Mouse (Mus musculus): ENCODE measurements around the gene Rai14.
A peak's percentile ranks its signal among the peaks of the same experiment; 100 is the strongest.

The Rai14 gene

GRCm38 (mm10) chr15:10688686-10689085 lies 25.7 kb downstream of the Rai14 start:
- no peak for DNase-seq

- DNase-seq: no peak
Observed at GRCm38 (mm10) chr15:10687365-10687764, 27.1 kb downstream of the Rai14 start.

GRCm38 (mm10) chr15:10685692-10686430 lies 28.6 kb downstream of the Rai14 start:
- DNase-seq: no peak

GRCm38 (mm10) chr15:10683687-10684203 lies 30.7 kb downstream of the Rai14 start:
- no peak for DNase-seq

- no peak for DNase-seq
Observed at GRCm38 (mm10) chr15:10680514-10680913, 33.9 kb downstream of the Rai14 start.

GRCm38 (mm10) chr15:10679571-10679970 lies 34.9 kb downstream of the Rai14 start:
- peak; percentile 17 to 37 for DNase-seq

GRCm38 (mm10) chr15:10675801-10676200 lies 38.6 kb downstream of the Rai14 start:
- peak; percentile 24 to 48 for DNase-seq

GRCm38 (mm10) chr15:10672880-10673279 lies 41.5 kb downstream of the Rai14 start:
- DNase-seq: no peak

- DNase-seq: peak; percentile 62 to 79
Observed at GRCm38 (mm10) chr15:10671868-10672267, 42.6 kb downstream of the Rai14 start.

- DNase-seq: no peak
Observed at GRCm38 (mm10) chr15:10670107-10670506, 44.3 kb downstream of the Rai14 start.

- DNase-seq: peak; percentile 23 to 61
Observed at GRCm38 (mm10) chr15:10668120-10668900, 46.1 kb downstream of the Rai14 start.

GRCm38 (mm10) chr15:10665816-10666215 lies 48.6 kb downstream of the Rai14 start:
- no peak for DNase-seq

GRCm38 (mm10) chr15:10664529-10664898 lies 49.9 kb downstream of the Rai14 start:
- DNase-seq: no peak

GRCm38 (mm10) chr15:10663793-10664528 lies 50.5 kb downstream of the Rai14 start:
- DNase-seq: no peak

GRCm38 (mm10) chr15:10661961-10662606 lies 52.3 kb downstream of the Rai14 start:
- no peak for DNase-seq

- DNase-seq: no peak
Observed at GRCm38 (mm10) chr15:10658803-10659202, 55.6 kb downstream of the Rai14 start.

GRCm38 (mm10) chr15:10656146-10656545 lies 58.3 kb downstream of the Rai14 start:
- no peak for DNase-seq

- no peak for DNase-seq
Observed at GRCm38 (mm10) chr15:10655151-10655905, 59.1 kb downstream of the Rai14 start.

GRCm38 (mm10) chr15:10654696-10655095 lies 59.7 kb downstream of the Rai14 start:
- DNase-seq: no peak

GRCm38 (mm10) chr15:10652931-10653475 lies 61.4 kb downstream of the Rai14 start:
- no peak for DNase-seq

GRCm38 (mm10) chr15:10648372-10649109 lies 65.9 kb downstream of the Rai14 start:
- DNase-seq: no peak

Data from lung, adult 18-20 months (tissue).